12 mouse cellular contexts compared by ENCODE assay signal in genomic region chr2:75183293-75183692, GRCm38 (mm10).
"Had no signal": no experiment of that assay in that cellular context is flagged by ENCODE, and none has a peak within 500 bp of the region (broad histone marks: within the 10 kb centered on the region; RNA-seq: fewer than 3 reads in every experiment).

No protein-coding gene starts in this region.

- H3K4me1 ChIP-seq: intestine, embryonic 15.5 days; liver, embryonic 15.5 days had no signal

- H3K4me2 ChIP-seq: intestine, embryonic 15.5 days; liver, embryonic 11.5 days; liver, embryonic 15.5 days had no signal

- H3K27me3 ChIP-seq: intestine, embryonic 15.5 days; liver, embryonic 15.5 days had no signal

- DNase-seq: kidney, adult 2 months; kidney, postnatal 14 days; layer of hippocampus, adult 9-11 months; layer of hippocampus, postnatal 36 days; lung, adult 2 months; lung, postnatal 36 days; thymus, postnatal 14 days had no signal

- ATAC-seq: intestine, embryonic 15.5 days; lung, postnatal 0 days had no signal

- H3K9me3 ChIP-seq: intestine, embryonic 15.5 days; liver, embryonic 15.5 days had no signal

- H3K27ac ChIP-seq: intestine, embryonic 15.5 days; liver, embryonic 15.5 days; stomach, postnatal 0 days had no signal

- H3K4me3 ChIP-seq: intestine, embryonic 15.5 days; liver, embryonic 15.5 days had no signal

- H3K36me3 ChIP-seq: intestine, embryonic 15.5 days; liver, embryonic 15.5 days had no signal

- H3K9ac ChIP-seq: intestine, embryonic 15.5 days; liver, embryonic 15.5 days had no signal
